In the genomic region with DNA sequence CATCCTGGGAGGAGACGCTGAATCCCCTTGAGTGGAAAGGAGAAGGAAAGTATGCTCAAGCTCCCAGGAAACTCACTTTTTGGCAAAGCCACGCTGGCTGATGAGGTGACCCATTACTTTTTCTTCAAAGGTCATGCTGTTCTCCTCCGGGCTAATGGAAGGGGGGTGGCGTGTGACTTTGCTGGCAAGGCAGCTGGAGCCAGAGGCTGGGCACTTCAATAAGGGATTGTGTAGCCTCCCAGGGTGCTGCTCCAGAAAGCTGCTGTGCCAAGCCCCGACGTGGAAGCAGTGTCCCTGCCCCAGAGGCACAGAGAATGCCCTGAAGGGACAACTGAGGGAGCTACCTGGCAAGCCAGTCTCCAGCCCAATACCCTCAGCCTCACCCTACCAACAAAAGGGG, we compare ENCODE assay signal across 15 mouse cellular contexts.
A peak's percentile ranks its signal among the peaks of the same experiment; 100 is the strongest.
DNase-seq lines count a peak whose midpoint lies in the region; ATAC-seq lines count a peak whose summit lies in the region.
"Had no signal": no experiment of that assay in that cellular context is flagged by ENCODE, and none has a peak within 500 bp of the region (broad histone marks: within the 10 kb centered on the region; RNA-seq: fewer than 3 reads in every experiment).

No protein-coding gene starts in this region.

- peaks cover 23% of the 10 kb centered on the region for H3K4me1 ChIP-seq in forebrain, embryonic 12.5 days
- H3K4me1 ChIP-seq in forebrain, embryonic 10.5 days: peaks cover 26% of the 10 kb centered on the region
- H3K4me1 ChIP-seq in hindbrain, embryonic 12.5 days: peaks cover 34% of the 10 kb centered on the region
- H3K4me1 ChIP-seq in hindbrain, embryonic 11.5 days (replicated peaks; ENCODE audit: control insufficient read depth, insufficient read depth, low read length): peaks cover 4% of the 10 kb centered on the region
- H3K4me1 ChIP-seq in neural tube, embryonic 13.5 days (replicated peaks): peaks cover 45% of the 10 kb centered on the region
- H3K4me1 ChIP-seq: lung, embryonic 15.5 days; stomach, embryonic 15.5 days had no signal

- 80% methylated on average over 6 of the region's 6 CpGs for WGBS in forebrain, embryonic 12.5 days
- 82% methylated on average over 6 of the region's 6 CpGs for WGBS in forebrain, embryonic 10.5 days
- WGBS in hindbrain, embryonic 12.5 days: 81% methylated on average over 6 of the region's 6 CpGs
- 80% methylated on average over 6 of the region's 6 CpGs for WGBS in hindbrain, embryonic 11.5 days
- WGBS in neural tube, embryonic 13.5 days: 71% methylated on average over 6 of the region's 6 CpGs

- no peak for ATAC-seq in forebrain, embryonic 12.5 days (ENCODE audit: low FRiP score)
- no peak for ATAC-seq in hindbrain, embryonic 12.5 days (ENCODE audit: low FRiP score)
- ATAC-seq in hindbrain, embryonic 11.5 days (ENCODE audit: low FRiP score): no peak
- ATAC-seq in neural tube, embryonic 13.5 days (ENCODE audit: low read depth): no peak

- no peak overlapping the region for H3K4me2 ChIP-seq in forebrain, embryonic 12.5 days
- H3K4me2 ChIP-seq in hindbrain, embryonic 12.5 days (replicated peaks): no peak overlapping the region
- H3K4me2 ChIP-seq in hindbrain, embryonic 11.5 days (replicated peaks; ENCODE audit: low read depth, low read length): no peak overlapping the region
- H3K4me2 ChIP-seq in neural tube, embryonic 13.5 days: no peak overlapping the region
- H3K4me2 ChIP-seq: lung, embryonic 15.5 days; stomach, embryonic 15.5 days had no signal

- no peak overlapping the region for H3K4me3 ChIP-seq in forebrain, embryonic 12.5 days (replicated peaks)
- H3K4me3 ChIP-seq in forebrain, embryonic 10.5 days: no peak overlapping the region
- no peak overlapping the region for H3K4me3 ChIP-seq in hindbrain, embryonic 12.5 days
- no peak overlapping the region for H3K4me3 ChIP-seq in hindbrain, embryonic 11.5 days (ENCODE audit: low read depth, low read length)
- H3K4me3 ChIP-seq in neural tube, embryonic 13.5 days: no peak overlapping the region
- H3K4me3 ChIP-seq: lung, embryonic 15.5 days; stomach, embryonic 15.5 days had no signal

- H3K36me3 ChIP-seq in forebrain, embryonic 12.5 days (replicated peaks): 0 out of 2 replicates have a peak, but pooled peaks cover 10% of the 10 kb centered on the region
- H3K36me3 ChIP-seq in forebrain, embryonic 10.5 days (replicated peaks): no peaks in the 10 kb centered on the region; the same call in 1 of the 2 replicates
- 0 out of 2 replicates have a peak, but pooled peaks cover 12% of the 10 kb centered on the region for H3K36me3 ChIP-seq in hindbrain, embryonic 12.5 days
- no peaks in the 10 kb centered on the region for H3K36me3 ChIP-seq in hindbrain, embryonic 11.5 days (ENCODE audit: control insufficient read depth, insufficient read depth, low read length)
- H3K36me3 ChIP-seq in neural tube, embryonic 13.5 days: peaks cover 50% of the 10 kb centered on the region
- H3K36me3 ChIP-seq: lung, embryonic 15.5 days; stomach, embryonic 15.5 days had no signal

- peak overlapping the region; percentile 65; the same call in 1 of the 2 replicates for H3K27ac ChIP-seq in forebrain, embryonic 12.5 days
- no peak overlapping the region for H3K27ac ChIP-seq in forebrain, embryonic 10.5 days
- H3K27ac ChIP-seq in hindbrain, embryonic 12.5 days: peak overlapping the region; percentile 85
- no peak overlapping the region for H3K27ac ChIP-seq in hindbrain, embryonic 11.5 days (ENCODE audit: low read depth, low read length)
- peak overlapping the region; percentile 79 for H3K27ac ChIP-seq in neural tube, embryonic 13.5 days (replicated peaks)
- H3K27ac ChIP-seq: lung, embryonic 15.5 days; stomach, embryonic 15.5 days had no signal

- no peak overlapping the region for H3K9ac ChIP-seq in forebrain, embryonic 12.5 days
- no peak overlapping the region for H3K9ac ChIP-seq in hindbrain, embryonic 12.5 days
- H3K9ac ChIP-seq in hindbrain, embryonic 11.5 days (ENCODE audit: low read depth, low read length): no peak overlapping the region
- no peak overlapping the region for H3K9ac ChIP-seq in neural tube, embryonic 13.5 days
- H3K9ac ChIP-seq: lung, embryonic 15.5 days; stomach, embryonic 15.5 days had no signal

- no peaks in the 10 kb centered on the region for H3K27me3 ChIP-seq in forebrain, embryonic 12.5 days
- H3K27me3 ChIP-seq in forebrain, embryonic 10.5 days (ENCODE audit: poor library complexity, severe bottlenecking): no peaks in the 10 kb centered on the region
- H3K27me3 ChIP-seq in hindbrain, embryonic 12.5 days: no peaks in the 10 kb centered on the region
- H3K27me3 ChIP-seq in hindbrain, embryonic 11.5 days (ENCODE audit: control insufficient read depth, insufficient read depth, low read length): no peaks in the 10 kb centered on the region; the same call in 1 of the 2 replicates
- no peaks in the 10 kb centered on the region for H3K27me3 ChIP-seq in neural tube, embryonic 13.5 days
- H3K27me3 ChIP-seq: lung, embryonic 15.5 days; stomach, embryonic 15.5 days had no signal

- H3K9me3 ChIP-seq in forebrain, embryonic 12.5 days: no peaks in the 10 kb centered on the region
- H3K9me3 ChIP-seq in forebrain, embryonic 10.5 days: no peaks in the 10 kb centered on the region
- H3K9me3 ChIP-seq in hindbrain, embryonic 12.5 days (replicated peaks): no peaks in the 10 kb centered on the region
- H3K9me3 ChIP-seq in hindbrain, embryonic 11.5 days (ENCODE audit: control insufficient read depth, low read length): no peaks in the 10 kb centered on the region
- H3K9me3 ChIP-seq in neural tube, embryonic 13.5 days: no peaks in the 10 kb centered on the region
- H3K9me3 ChIP-seq: lung, embryonic 15.5 days; stomach, embryonic 15.5 days had no signal

- DNase-seq in forebrain, embryonic 10.5 days (ENCODE audit: extremely low spot score, low spot score): no peak
- DNase-seq in hindbrain, embryonic 11.5 days (ENCODE audit: low spot score): no peak
- peak; percentile 19 for DNase-seq in ovary, postnatal 36 days (ENCODE audit: low spot score)
- DNase-seq in ovary, postnatal 14 days (ENCODE audit: low spot score): no peak
- no peak for DNase-seq in adrenal gland, postnatal 10 days
- DNase-seq: adrenal gland, postnatal 36 days; embryo, embryonic 11 days; heart, postnatal 10 days; kidney, adult 18-20 months; thymus, postnatal 36 days had no signal

Comparison
In these comparisons a context has a peak if more than half of its experiments do, and no peak if none do; other contexts are left out.
1. H3K27ac ChIP-seq: peak in forebrain, embryonic 12.5 days (single experiment), hindbrain, embryonic 12.5 days (single experiment) and neural tube, embryonic 13.5 days (single experiment); none in forebrain, embryonic 10.5 days (single experiment) and hindbrain, embryonic 11.5 days (single experiment).